Mouse (Mus musculus): ENCODE data around the gene Mapk8ip3.

The Mapk8ip3 gene

GRCm38 (mm10) chr17:24844525-24844924, 92.3 kb downstream of the Mapk8ip3 start:
- DNase-seq = no peak

- DNase-seq = peak; percentile 46
These were observed 94.1 kb downstream of the Mapk8ip3 start for GRCm38 (mm10) chr17:24842631-24843030.

Measured in liver (tissue).